Mouse (Mus musculus) erythroid progenitor cell, adult 5-6 weeks (primary cell): ENCODE data around the gene Clstn2. TPM values are rescaled to one million over a fixed set of nuclear protein-coding genes. Genes with fewer than 3 reads are reported as not detected.

Experiments used
- ATAC-seq: replicated peaks from 2 replicates; pipeline ENCODE4 v1.8.0; 2016; ENCODE audit warnings: moderate number of reproducible peaks, mild to moderate bottlenecking, moderate TSS enrichment, inconsistent platforms; ENCODE audit not compliant: poor library complexity, low FRiP score, severe bottlenecking
- total RNA-seq, 2 experiments: library from RNA; stranded (forward) in 1 of 2; stranded (reverse) in 1 of 2; fragments of 150-400 nt in 1 of 2; fragments of 186-747, 209-891 nt in 1 of 2; gene quantifications; 2 replicates each; pipeline versions ENCODE4 v1.2.3 to v1.2.4; 2015 to 2017; ENCODE audit warnings: low replicate concordance in 2 of 2

Gene Clstn2
- total RNA-seq, 2 experiments from 2014 or later = not detected

DNA sequence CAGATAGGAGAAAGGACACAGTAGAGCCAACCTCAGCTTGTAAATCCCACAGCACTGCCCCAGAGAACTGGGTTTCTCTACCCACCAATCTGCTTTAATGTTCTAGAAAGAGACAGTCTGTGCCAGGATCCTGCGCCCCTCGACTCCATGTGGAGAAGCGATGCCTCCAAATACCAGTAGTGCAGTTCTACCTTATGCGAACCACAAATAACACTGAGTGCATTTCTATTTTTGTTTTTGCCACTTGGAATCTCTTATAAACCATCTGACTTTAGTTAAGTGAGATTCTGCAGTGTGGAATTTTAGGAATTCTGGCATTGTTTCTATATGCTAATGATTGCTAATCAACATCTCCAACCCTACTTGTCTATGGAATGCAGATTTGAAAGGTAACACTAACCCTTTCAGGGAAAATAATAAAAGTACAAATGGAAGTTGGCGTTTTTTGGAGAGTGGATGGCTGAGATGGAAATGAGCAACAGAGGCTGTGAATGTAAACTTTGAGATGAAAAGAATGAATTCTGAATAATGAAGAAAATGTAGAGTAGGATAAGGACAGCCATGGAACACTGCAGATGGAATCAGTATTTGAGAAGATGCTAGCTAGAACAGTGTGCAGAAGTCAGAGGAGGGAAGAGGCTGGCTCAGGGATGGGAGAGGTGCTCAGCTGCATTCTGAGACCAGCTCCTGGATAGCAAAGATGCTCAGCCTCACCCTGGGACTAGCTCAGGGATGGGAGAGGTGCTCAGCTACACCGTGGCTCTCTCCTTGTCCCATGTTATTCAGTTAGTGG, 617.9 kb downstream of the Clstn2 start:
- no peak for ATAC-seq

DNA sequence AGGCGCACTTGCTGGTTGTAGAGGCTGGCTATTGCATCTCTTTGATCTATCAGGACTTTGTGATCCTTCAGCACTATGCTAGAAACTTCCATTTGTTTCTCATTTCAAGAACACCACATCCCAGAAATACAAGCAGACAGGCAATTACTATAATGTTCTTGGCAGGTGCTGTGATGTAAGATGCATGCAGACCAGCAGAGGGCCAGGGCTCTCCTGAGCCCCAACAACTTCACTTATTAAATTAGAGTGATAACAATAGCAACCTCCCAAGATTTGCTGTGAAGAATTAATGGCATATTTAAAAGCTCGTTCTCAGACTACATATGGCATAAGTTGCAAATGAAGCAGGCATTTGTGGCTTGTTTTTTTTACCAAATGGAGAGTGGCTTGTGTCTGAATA, 624.8 kb downstream of the Clstn2 start:
- no peak for ATAC-seq
